Mouse (Mus musculus): Measurements from ENCODE around the gene Col18a1.

The Col18a1 gene

GRCm38 (mm10) chr10:77011681-77012080, 154.7 kb downstream of the Col18a1 start:
- no peak for DNase-seq (ENCODE audit: low spot score)

GRCm38 (mm10) chr10:77008698-77009097, 157.7 kb downstream of the Col18a1 start:
- no peak for DNase-seq (ENCODE audit: low spot score)

GRCm38 (mm10) chr10:77008109-77008561, 158.2 kb downstream of the Col18a1 start:
- no peak for DNase-seq (ENCODE audit: low spot score)

GRCm38 (mm10) chr10:77007433-77008108, 158.8 kb downstream of the Col18a1 start:
- DNase-seq (ENCODE audit: low spot score), result no peak

- no peak for DNase-seq (ENCODE audit: low spot score)
Observed at GRCm38 (mm10) chr10:77004936-77005335, 161.4 kb downstream of the Col18a1 start.
